Mouse (Mus musculus) lung, adult 2 months (tissue): Measurements from ENCODE around the gene Vgf.

ENCODE experiments used
- CTCF ChIP-seq: fragments of 200-500 bp; IDR thresholded peaks from 2 replicates; pipeline ENCODE4 v1.5.1; 2011; ENCODE audit warnings: mild to moderate bottlenecking, low read length, control low read depth; ENCODE audit not compliant: insufficient read depth
- POLR2A ChIP-seq: fragments of 200-500 bp; IDR thresholded peaks from 2 replicates; pipeline ENCODE4 v1.6.1; 2011; ENCODE audit warnings: low read depth, mild to moderate bottlenecking, control low read depth, low read length, borderline replicate concordance; ENCODE audit errors: extremely low read depth

DNA sequence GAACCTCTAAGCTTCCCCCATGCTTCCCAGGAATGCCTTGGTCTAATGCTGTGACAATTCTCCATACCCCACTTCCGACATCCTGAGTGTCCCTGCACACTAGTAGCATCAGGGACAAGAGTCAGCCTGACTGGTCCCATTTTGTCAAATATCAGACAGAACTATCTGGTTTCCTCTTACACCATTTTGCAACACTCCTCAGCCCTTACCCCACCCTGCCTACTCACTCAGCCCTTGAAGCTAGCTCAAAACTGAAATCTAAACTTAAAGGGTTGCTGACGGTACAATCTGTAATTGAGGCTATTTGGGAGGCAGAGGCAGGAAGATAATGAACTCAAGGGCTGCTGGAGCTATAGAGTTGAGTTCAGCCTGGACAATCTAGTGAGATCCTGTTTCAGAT lies 46.4 kb upstream of the Vgf start:
- no peak for TF ChIP-seq CTCF
- no peak for TF ChIP-seq POLR2A
